Mouse (Mus musculus) embryonic fibroblast, embryonic 13.5 days (primary cell): ENCODE measurements around the gene Sync.

Experiments used
- CTCF ChIP-seq: IDR thresholded peaks from 2 replicates; pipeline ENCODE4 v1.5.1; 2011; ENCODE audit warnings: mild to moderate bottlenecking, control low read depth, low read length, moderate library complexity, borderline replicate concordance; ENCODE audit not compliant: insufficient read depth
- POLR2A ChIP-seq: IDR thresholded peaks from 2 replicates; pipeline ENCODE4 v1.6.1; 2011; ENCODE audit warnings: low read depth, mild to moderate bottlenecking, control low read depth, low read length, moderate library complexity

GRCm38 (mm10) chr4:129283226-129283625 lies 4.2 kb upstream of the Sync start:
- TF ChIP-seq CTCF (no peak), POLR2A (no peak)
